Mouse (Mus musculus) adrenal gland (tissue): ENCODE measurements around the gene Khdc4.
"Not testable (repeated sequence)": the region's sequence is repeated elsewhere in the genome, so short reads cannot be mapped to it uniquely, and the experiment has no call there.

ENCODE experiments used
- intact Hi-C: fragments of 180-260 bp; cut with DNase I; formaldehyde crosslinking; loops from one replicate; pipeline ENCODE4 v1.15.1; 2025

Gene Khdc4

GRCm38 (mm10) chr3:88654621-88655020, 31.0 kb upstream of the Khdc4 start:
- intact Hi-C loops = no loop called here

GRCm38 (mm10) chr3:88655619-88656018, 30.0 kb upstream of the Khdc4 start:
- intact Hi-C loops = no loop called here

GRCm38 (mm10) chr3:88658441-88659127, 27.0 kb upstream of the Khdc4 start:
- intact Hi-C loops = no loop called here

GRCm38 (mm10) chr3:88659798-88660197, 25.8 kb upstream of the Khdc4 start:
- intact Hi-C loops = no loop called here

GRCm38 (mm10) chr3:88664095-88664494, 21.5 kb upstream of the Khdc4 start:
- intact Hi-C loops = no loop called here

- intact Hi-C loops = no loop called here
Observed at GRCm38 (mm10) chr3:88677399-88677798, 8.2 kb upstream of the Khdc4 start.

- intact Hi-C loops = no loop called here
Observed at GRCm38 (mm10) chr3:88683814-88684213, 1.8 kb upstream of the Khdc4 start.

- intact Hi-C loops = no loop called here
Observed at GRCm38 (mm10) chr3:88684236-88684979, 1.2 kb upstream of the Khdc4 start.

- intact Hi-C loops = loop anchor here (5.0 kb wide), 1 partner anchor 51 kb away; no protein-coding TSS in a partner anchor
Observed at GRCm38 (mm10) chr3:88685958-88686451, 402 bp downstream of the Khdc4 start.

GRCm38 (mm10) chr3:88686734-88687611, 1.4 kb downstream of the Khdc4 start:
- intact Hi-C loops = loop anchor here (5.0 kb wide), 1 partner anchor 50 kb away; no protein-coding TSS in a partner anchor

GRCm38 (mm10) chr3:88689079-88689478, 3.5 kb downstream of the Khdc4 start:
- intact Hi-C loops = loop anchor here (5.0 kb wide), 1 partner anchor 48 kb away; no protein-coding TSS in a partner anchor

GRCm38 (mm10) chr3:88695545-88695944, 9.9 kb downstream of the Khdc4 start:
- intact Hi-C loops = no loop called here

- intact Hi-C loops = no loop called here
Observed at GRCm38 (mm10) chr3:88698051-88698450, 12.4 kb downstream of the Khdc4 start.

- intact Hi-C loops = no loop called here
Observed at GRCm38 (mm10) chr3:88698834-88699233, 13.2 kb downstream of the Khdc4 start.

GRCm38 (mm10) chr3:88700247-88700646, 14.6 kb downstream of the Khdc4 start:
- intact Hi-C loops = loop anchor here (10.0 kb wide), 1 partner anchor 345 kb away; no protein-coding TSS in a partner anchor

- intact Hi-C loops = loop anchor here (10.0 kb wide), 1 partner anchor 344 kb away; no protein-coding TSS in a partner anchor
Observed at GRCm38 (mm10) chr3:88701222-88701621, 15.6 kb downstream of the Khdc4 start.

GRCm38 (mm10) chr3:88713709-88714108, 28.1 kb downstream of the Khdc4 start:
- intact Hi-C loops = no loop called here

- intact Hi-C loops = no loop called here
Observed at GRCm38 (mm10) chr3:88714725-88715124, 29.1 kb downstream of the Khdc4 start.

GRCm38 (mm10) chr3:88715716-88716115, 30.1 kb downstream of the Khdc4 start:
- intact Hi-C loops = not testable (repeated sequence)

- intact Hi-C loops = no loop called here
Observed at GRCm38 (mm10) chr3:88716399-88717197, 31.0 kb downstream of the Khdc4 start, which contains the start of gene Rit1. Gene Rit1, plus strand, starts transcription at chr3:88716838.
